Mouse (Mus musculus) megakaryocyte-erythroid progenitor cell, adult 5-6 weeks (primary cell): ENCODE results near the gene Cyp11a1. TPM values are rescaled to one million over a fixed set of nuclear protein-coding genes. Genes with fewer than 3 reads are reported as not detected.

ENCODE experiments used
- ATAC-seq: replicated peaks from 2 replicates; pipeline ENCODE4 v1.8.0; 2016; ENCODE audit warnings: mild to moderate bottlenecking, inconsistent platforms; ENCODE audit not compliant: severe bottlenecking, poor library complexity, low FRiP score, low TSS enrichment
- total RNA-seq, 2 experiments: library from RNA; stranded (forward) in 1 of 2; stranded (reverse) in 1 of 2; fragments of 200-1000, 215-1000 nt in 1 of 2; fragments of >200 nt in 1 of 2; fragmentation: Nextera tagmentation in 1 of 2; gene quantifications; 2 replicates each; pipeline ENCODE4 v1.2.3; 2014 to 2017

The Cyp11a1 gene
- total RNA-seq (2014; fragmentation: Nextera tagmentation): not detected in 2 replicates
- not detected in 2 replicates for total RNA-seq (2017)

DNA sequence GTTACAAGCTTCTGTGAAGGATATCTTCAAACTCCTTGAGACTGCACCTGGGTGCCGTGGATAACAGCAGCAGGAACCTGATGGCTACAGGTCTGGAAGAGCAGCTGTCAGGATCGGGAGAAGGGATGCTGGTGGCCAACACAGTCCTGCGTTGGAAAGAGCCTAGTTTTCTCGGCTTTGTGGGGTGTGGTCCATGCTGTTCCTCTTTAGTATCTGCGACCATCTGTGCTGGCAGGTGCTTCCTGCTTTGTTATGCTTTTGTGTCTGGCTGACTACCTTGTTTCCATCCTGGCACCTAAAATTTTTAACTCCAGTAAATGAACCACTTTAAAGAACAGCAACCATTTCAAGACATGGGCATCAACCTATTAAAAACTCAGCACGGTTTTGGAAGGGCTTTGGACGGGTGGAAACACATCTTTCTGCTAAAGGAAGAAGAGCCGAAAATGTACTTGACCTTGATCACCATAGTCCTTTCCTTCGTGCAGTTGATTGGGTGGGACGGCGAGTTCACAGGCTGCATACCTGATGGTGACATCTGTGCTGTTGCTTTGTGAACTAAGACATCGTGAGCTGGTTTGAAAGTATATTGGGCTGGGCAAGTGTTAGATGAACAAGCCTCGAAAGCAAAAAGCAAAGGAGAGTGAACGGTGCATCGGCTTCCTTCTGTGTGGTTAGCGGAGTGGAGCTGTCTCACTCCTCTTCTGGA, at the start of gene Cyp11a1:
Gene Cyp11a1 (plus strand): TSS at position 659 of the 709 bp plus-strand sequence.
- no peak for ATAC-seq

DNA sequence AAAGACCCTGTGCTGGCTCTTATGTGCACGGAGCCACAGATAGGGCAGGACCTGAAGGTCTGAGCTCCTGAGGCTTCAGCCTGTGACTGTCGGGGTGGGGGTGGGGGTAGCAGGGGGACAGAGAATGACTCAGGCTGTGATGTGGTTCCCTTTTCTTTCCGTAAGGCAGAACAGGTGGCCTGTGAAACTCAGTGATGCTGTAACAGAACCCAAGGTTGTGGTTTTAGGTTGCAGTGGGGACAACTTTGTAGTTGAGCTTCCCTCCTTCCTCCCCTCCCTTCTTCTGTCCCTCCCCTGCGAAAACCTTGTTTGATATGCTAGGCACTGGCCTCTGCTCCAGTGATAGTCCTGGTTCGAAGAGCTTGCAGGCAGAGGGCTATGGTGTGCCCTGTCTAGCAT, 49.4 kb upstream of the Cyp11a1 start:
- no peak for ATAC-seq

DNA sequence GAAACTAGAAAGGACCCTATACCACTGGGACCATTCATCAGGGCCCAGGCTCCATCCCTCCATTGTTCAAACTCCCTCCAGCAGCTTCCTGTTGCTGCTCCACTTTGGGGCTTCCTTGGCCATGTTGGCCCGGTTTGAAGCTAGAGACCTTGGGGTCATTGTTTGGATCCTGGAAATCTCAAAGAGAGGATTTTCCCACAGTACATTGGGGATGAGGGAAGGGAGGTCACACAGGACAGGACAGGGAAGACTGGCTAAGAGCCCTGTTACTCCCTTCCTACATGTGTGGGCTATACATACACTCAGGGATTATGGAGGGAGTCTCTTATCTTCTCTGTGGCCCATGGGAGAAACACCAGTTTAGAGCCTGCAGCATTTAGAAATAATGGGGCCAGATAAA, 47.6 kb upstream of the Cyp11a1 start:
- no peak for ATAC-seq

DNA sequence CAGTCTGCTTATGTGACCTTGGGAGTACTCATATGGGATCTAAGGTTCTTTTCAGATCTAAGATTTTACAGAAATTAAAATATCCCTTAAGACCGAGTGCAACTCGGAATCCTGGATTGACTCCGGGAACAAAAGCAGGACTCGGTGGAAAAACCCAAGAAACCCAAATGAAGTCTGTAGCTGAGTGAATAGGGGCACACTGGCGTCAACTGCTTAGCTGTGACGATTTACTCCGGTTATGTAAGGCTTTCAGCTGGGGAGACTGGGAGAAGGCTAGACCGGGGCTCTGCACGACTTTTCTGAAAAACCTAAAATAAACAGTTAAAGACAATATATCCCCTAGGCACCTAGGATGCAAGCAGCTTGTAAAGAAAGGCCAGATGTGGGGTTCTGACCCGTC, 46.8 kb upstream of the Cyp11a1 start:
- no peak for ATAC-seq

DNA sequence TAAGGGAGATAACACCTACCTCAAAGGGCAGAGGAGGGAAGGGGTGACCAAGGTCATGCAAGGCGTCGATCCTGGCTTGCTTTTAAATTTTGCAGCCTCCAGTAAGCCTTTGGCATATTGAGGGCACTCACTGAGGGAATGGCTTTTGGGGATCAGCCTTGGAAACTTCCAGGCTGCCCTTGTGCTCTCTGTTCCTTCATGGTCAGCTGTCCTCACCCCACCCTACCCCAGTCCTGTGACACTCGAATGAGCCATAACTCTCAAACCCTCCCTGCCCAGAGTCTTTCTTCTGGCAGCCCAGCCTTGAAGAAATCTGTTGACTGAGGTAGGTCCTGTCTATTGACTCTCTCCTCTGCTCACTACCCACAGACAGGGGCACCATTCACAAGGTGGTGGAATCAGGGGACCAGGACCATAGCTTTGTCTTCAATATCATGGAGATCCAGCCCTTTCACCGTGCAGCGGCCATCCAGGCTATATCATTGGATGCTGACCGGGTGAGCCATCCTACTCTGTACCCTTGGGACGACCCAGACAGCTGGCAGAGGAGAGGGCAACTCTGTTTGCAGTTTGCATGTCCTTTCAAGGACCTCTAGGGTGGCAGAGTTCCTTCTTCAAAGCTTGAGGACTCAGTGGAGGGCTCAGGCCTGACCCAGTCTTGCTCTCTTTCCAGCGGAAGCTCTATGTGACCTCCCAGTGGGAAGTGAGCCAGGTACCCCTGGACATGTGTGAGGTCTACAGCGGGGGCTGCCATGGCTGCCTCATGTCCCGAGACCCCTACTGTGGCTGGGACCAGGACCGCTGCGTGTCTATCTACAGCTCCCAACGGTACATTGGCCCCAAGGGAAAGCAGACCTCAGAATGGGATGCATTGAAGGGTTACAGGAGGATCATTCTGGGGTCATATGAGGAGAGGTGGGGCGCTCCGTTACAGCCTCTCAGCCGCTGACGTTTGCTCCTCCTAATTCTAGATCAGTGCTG, 46.0 kb upstream of the Cyp11a1 start:
- ATAC-seq: no peak

DNA sequence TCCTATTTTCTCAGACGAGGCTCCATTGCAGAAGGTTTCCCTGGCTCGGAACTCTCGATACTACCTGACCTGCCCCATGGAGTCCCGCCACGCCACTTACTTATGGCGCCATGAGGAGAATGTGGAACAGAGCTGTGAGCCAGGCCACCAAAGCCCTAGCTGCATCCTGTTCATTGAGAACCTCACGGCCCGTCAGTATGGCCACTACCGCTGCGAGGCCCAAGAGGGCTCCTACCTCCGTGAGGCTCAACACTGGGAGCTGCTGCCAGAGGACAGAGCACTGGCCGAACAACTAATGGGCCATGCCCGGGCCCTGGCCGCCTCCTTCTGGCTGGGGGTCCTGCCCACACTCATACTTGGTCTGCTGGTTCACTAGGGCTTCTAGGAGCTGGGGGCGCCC, 45.0 kb upstream of the Cyp11a1 start:
- no peak for ATAC-seq

DNA sequence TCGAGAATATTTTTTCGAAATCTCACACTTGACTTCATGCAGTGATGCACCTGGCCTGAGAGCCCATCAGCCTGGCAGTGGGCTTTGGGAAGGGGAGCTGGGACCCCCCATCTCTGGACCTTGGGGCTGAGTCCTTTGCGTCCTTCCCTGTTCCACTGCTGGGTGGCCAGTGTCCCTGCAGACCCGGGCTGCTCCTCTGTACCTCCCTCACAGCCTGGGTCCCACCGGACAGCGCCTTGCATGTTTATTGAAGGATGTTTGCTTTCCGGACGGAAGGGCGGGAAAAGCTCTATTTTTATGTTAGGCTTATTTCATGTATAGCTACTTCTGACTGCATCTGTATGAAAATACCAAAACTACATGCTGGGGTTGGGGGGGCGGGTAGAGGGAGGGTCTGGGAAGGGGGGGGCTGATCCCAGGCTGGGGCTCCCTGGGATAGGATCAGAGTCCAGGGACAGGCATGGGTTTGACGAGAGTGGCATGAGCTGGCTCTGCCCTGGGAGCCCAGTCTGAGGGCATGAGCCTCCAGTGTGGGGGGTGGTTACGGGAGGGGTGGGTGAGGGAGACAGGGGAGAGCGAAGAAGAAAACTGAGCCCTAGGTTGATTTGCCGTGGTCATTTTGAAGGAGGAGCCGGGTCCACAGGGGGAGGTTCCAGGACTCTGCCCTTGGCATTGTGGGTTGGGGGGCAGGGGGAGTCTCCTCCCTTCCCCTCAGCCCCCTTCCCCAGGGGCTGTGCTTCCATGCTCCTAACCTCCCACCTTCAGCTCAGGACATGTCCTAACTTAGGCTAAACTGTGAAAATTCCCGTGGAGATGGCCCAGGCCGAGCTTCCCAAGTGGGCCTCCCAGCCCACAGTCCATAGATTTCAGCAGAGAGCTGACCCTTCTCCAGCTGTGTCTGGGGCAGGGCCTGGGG, 44.1 kb upstream of the Cyp11a1 start:
- no peak for ATAC-seq

DNA sequence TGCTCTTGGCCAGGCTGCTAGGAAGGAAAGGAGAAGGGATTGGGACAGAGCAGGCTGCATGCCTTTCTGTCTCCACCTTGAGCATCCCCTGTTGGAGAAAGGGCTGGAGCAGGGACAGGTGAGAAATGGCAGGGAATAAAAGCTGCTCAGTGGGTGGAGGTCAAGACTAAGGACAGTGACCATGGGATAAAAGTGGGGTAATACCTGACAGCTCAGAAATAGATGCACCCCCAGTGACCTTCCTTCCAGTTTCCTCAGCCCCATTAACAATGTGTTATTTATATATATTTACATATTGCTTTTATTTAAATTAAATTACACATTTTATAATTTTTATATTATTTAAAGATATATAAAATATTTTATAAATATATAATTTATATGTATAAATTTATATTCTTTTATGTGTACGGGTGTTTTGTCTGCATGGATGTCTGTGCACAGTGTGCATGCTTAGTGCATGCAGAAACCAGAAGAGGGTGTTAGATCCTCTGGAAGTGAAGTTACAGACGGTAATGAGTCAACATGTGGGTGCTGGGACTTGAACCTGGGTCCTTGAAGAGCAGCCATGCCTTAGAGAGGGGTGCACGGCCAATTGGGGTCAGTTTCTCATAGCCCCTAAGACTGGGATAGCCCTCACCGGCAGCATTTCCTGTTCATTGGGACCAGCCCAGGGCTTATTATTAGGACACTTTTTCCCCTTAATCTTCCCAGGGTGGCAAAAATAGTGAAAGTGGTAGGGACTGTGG, 42.8 kb upstream of the Cyp11a1 start:
- no peak for ATAC-seq

DNA sequence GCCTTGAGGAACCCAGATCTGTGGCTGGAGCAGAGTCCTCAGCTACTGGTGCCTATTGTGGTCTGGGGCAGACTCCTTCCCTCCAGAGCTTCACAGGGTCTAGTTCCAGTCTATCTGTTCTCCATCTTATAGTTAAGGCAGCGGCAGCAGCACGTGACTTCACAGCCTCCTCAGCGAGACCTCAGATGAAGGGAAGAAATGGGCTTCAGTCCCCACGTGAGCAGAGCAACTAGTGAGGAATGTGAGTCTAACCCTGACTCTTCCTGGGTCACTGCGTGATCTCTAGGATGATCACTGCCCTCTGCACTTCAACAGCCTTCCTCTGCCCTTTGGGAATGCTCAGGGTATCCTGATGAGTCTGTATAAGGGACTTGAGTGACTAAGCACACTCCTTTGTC, 42.2 kb upstream of the Cyp11a1 start:
- no peak for ATAC-seq

DNA sequence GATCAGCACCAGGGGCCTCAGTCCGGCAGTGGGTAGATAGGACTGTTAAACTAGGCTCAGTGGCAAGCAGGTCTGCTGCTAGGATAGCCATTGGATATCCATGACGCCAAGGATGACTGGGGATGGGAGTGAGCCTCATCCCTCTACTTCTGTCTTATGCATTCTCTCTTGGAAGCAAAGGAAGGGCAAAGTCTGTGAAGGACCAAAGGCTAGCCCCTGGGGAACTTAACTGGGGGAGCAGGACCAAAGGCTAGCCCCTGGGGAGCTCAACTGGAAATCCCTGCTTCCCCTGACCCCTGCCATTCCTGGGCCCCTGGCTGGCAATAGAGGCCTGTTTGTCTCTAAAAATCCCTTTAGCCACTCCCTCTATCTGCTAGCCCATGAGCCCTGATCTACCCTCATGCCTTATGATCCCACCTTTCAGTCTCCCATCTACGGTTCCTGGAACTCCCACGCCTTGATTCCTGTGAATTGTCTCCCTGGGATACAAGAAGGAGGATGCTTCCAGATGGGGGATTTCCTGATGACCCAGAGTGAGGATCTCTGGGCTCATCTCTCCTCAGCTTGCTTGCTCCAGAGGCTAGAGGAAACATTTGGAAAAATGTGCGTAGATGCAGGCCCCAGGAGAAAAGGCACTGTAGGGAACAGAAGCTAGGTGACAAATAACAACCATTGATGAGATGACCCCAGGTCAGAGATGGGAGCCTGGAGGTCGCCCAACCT, 41.5 kb upstream of the Cyp11a1 start:
- no peak for ATAC-seq

DNA sequence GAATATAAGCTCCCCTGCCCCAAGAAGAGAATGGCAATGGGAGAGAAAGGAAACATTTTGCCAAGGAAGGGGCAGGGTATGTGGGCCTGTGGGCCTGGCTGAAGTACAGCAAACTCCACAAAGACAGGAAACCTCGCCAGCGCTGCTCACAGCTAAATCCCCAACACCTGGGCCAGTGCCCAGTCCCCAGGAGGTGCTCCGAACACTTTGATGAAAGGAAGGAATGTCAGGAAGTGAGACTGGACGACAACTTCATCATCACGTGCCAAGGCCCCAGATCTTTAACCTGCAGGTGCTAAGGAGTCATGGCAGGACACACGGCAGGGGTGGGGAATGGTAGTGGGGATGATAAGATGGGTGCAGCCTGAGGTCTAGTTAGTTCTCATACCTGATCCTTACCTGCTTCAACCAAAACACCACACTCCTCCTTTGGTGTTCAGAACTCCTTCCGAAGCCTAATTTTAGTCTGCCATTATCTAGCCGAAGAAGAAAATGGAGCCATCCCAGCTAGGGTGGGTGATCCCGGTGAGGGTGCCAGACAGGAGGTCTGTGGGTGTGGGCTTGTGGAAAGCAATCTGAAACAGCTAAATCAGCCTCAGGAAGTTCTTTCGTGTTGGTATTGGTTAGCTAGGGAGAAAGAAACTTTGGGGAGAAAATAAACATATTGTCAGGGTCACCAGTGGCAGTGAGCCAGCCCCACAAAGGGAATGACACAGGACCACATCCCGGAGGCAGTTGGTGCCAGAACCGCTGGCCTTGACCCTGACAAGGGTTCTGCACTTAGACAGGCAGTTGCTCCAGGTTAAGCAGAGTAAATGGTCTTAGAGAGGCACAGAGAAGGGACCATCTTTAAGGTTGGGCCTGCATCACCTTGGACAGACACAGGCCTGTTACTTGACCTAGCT, 40.7 kb upstream of the Cyp11a1 start:
- no peak for ATAC-seq

DNA sequence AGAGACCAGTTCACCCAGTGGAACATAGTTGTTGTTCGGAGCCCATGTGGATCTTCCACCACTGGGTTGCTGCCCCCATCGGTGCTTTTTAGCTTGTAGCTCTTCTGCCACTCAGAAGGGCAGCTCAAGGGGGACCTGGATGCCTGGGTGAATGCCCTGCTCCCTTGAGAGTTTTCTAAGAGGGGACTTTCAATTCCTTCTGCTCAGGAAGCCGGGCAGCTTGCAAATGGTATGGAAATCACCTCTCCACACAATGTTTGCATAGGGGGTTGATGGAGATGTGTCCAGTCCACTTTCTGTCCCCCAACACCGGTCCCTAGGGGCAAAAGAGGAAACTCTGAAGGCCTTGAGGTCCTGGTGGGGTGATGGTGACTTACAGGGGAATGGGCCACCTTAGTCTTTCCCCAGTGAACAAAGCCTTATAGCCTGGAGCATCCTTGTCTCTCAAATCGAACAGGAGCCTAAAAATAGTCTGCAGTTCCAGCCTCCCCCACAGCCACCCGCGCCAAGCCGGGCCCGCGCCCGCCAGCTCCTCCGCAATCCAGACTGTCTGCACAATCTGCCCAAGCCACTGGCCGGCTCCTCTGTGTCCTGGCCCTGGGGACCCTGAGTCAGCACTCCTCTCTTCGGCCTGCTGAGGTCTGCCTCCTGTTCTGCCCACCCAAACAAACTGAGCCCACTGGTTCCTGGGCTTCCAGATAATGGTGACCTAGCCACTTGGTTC, 38.8 kb upstream of the Cyp11a1 start:
- ATAC-seq: no peak

DNA sequence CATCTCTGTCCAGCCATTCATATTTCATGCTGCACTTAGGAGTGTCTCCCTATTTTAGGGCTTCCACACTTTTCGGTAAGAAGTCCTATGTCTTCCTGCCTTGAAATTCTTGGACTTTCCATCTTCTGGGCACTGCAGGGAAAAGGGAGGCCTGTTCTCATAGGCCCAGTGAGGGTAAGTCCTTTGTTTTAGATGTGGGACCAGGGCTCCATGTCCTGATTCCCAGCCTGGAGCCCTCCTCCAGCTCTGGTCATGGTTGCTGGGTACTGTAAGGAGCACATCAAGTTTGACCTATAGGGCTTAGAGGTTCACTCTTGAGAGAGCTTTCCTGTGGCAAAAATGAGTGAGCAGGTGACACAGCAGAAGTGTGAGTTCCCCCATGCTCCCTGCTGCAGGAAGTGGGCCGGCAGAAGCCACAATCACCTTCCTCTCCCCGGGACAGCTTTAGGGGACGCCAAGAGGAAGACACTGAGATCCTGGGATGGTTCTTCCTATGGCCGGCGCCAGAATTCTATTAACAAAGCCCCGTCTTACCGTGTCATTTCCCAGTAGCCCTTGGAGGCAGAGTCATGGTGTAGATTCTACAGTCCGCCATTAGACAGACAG, 37.9 kb upstream of the Cyp11a1 start:
- ATAC-seq: no peak

DNA sequence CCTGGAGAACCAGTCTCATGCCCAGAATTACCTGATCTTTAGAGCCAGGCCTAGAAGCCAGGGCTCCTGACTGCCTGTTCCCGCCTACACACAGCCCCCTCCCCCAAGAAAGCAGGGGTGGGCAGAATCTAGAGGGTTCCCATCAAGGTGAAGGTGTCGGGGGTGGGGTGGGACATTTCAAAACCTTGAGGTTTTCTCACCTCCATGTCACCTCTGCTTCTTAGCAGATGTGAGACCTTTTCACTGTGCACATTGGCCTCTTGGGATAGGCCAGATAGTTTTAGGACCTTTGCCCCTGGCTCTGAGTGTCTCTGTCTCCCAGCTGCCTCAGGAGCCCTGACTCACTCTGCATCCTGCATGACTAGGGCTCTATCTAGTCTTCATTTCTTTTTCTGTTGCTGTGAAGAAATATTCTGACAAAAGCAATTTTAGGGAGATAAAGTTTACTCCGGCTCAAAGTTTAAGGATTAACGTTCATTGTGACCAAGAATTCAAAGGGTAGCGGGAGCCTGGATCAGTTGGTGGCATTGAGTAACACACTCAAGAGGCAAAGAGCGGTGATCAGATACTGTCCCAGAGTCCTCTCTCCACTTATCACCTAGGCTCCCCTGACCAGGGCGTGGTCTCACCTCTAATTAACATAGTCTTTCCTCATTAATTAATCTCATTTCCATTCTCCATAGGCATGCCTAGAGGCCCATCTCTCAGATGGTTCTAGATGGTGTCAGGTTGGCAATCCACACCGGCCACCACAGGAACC, 37.2 kb upstream of the Cyp11a1 start:
- ATAC-seq: no peak

DNA sequence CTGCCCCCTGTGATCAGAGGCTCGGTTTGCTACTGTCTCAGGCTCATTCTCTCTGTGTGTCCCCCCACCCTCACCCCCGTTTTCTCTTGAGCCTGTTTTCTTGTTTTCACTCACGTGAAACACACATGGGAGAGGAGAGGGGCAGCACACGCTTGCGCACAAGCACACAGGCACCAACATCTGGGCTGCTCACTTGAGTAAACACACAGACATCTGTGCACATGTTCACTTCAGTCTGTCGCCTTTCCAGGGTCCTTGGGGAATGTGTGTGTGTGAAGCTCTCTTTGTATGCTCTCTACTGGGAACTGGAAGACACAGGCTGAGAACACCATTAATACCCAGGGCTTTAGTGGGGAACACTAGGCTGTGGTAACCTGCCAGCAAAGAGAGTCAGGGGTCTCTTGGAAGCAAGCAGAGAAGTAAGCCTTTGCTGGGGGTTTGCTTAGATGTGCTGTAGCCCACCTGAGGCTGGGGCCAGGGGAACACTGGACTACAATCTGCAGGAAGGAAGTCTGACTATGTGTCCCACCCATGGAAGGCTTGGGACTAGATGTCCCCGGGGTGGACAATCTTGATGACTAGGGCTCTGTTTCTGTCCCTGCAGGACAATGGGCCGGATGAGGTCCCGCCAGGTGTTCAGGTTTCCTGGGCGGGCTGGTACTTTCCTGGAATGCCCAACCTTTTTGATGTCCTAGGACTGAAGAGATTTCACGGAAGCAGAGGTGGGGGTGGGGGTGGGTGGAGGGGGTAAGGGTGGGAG, 36.3 kb upstream of the Cyp11a1 start:
- ATAC-seq: no peak
